7 mouse cellular contexts compared by ENCODE assay signal in genomic region chr13:20182239-20182825, GRCm38 (mm10).
DNase-seq lines count a peak whose midpoint lies in the region; ATAC-seq and TF ChIP-seq lines count a peak whose summit lies in the region.

No protein-coding gene starts in this region.

- no peak for TF ChIP-seq CTCF in lung, embryonic 14.5 days (IDR thresholded peaks at IDR 0.05; ENCODE audit: low read depth)
- TF ChIP-seq CTCF in cortical plate, adult 2 months (IDR thresholded peaks at IDR 0.05; ENCODE audit: extremely low read depth, insufficient read depth, low read length) = no peak

- H3K27ac ChIP-seq in lung, embryonic 14.5 days (ENCODE audit: low read depth) = peak overlapping the region; percentile 82
- peak overlapping the region; percentile 72; the same call in 1 of the 2 replicates for H3K27ac ChIP-seq in cortical plate, adult 2 months (ENCODE audit: insufficient read depth, low read length)
- peak overlapping the region; percentile 57 for H3K27ac ChIP-seq in heart, embryonic 15.5 days
- peak overlapping the region; percentile 56; the same call in 1 of the 2 replicates for H3K27ac ChIP-seq in limb, embryonic 10.5 days

- no peak overlapping the region; the same call in 1 of the 2 replicates for H3K9ac ChIP-seq in lung, embryonic 14.5 days
- no peak overlapping the region for H3K9ac ChIP-seq in heart, embryonic 15.5 days

- H3K4me3 ChIP-seq in lung, embryonic 14.5 days (ENCODE audit: low read depth, low read length) = no peak overlapping the region
- no peak overlapping the region for H3K4me3 ChIP-seq in cortical plate, adult 2 months (ENCODE audit: insufficient read depth, low read length)
- H3K4me3 ChIP-seq in heart, embryonic 15.5 days = no peak overlapping the region
- H3K4me3 ChIP-seq in limb, embryonic 10.5 days = no peak overlapping the region

- H3K27me3 ChIP-seq in lung, embryonic 14.5 days (ENCODE audit: insufficient read depth, low read length) = no peaks in the 10 kb centered on the region
- no peaks in the 10 kb centered on the region for H3K27me3 ChIP-seq in heart, embryonic 15.5 days
- no peaks in the 10 kb centered on the region for H3K27me3 ChIP-seq in limb, embryonic 10.5 days (ENCODE audit: low read depth, poor library complexity, severe bottlenecking)

- WGBS in lung, embryonic 14.5 days = 60% methylated on average over 6 of the region's 6 CpGs
- WGBS in heart, embryonic 15.5 days = 84% methylated on average over 6 of the region's 6 CpGs
- 71% methylated on average over 6 of the region's 6 CpGs for WGBS in limb, embryonic 10.5 days

- H3K4me1 ChIP-seq in lung, embryonic 14.5 days (ENCODE audit: insufficient read depth) = peaks cover 28% of the 10 kb centered on the region
- peaks cover 6% of the 10 kb centered on the region; the same call in 1 of the 2 replicates for H3K4me1 ChIP-seq in cortical plate, adult 2 months (ENCODE audit: control insufficient read depth, insufficient read depth, low read length)
- peaks cover 21% of the 10 kb centered on the region for H3K4me1 ChIP-seq in heart, embryonic 15.5 days (replicated peaks)
- H3K4me1 ChIP-seq in limb, embryonic 10.5 days = peaks cover 35% of the 10 kb centered on the region

- H3K4me2 ChIP-seq in lung, embryonic 14.5 days = 0 out of 2 replicates have a peak overlapping the region, but pooled peaks have one; percentile 11
- H3K4me2 ChIP-seq in heart, embryonic 15.5 days = no peak overlapping the region

- ATAC-seq in lung, embryonic 14.5 days (ENCODE audit: insufficient read depth) = peak; percentile 85; the same call in 1 of the 2 replicates
- ATAC-seq in heart, embryonic 15.5 days (replicated peaks; ENCODE audit: insufficient number of reproducible peaks, insufficient read depth, low FRiP score, low read depth) = peak; percentile 56; the same call in 1 of the 2 replicates

- H3K9me3 ChIP-seq in lung, embryonic 14.5 days (ENCODE audit: low read depth, low read length) = no peaks in the 10 kb centered on the region
- no peaks in the 10 kb centered on the region for H3K9me3 ChIP-seq in heart, embryonic 15.5 days (replicated peaks)
- H3K9me3 ChIP-seq in limb, embryonic 10.5 days (replicated peaks) = no peaks in the 10 kb centered on the region

- TF ChIP-seq POLR2A in cortical plate, adult 2 months (IDR thresholded peaks at IDR 0.05; ENCODE audit: extremely low read depth, insufficient read depth, low read length) = no peak

- H3K36me3 ChIP-seq in lung, embryonic 14.5 days (ENCODE audit: insufficient read depth) = no peaks in the 10 kb centered on the region
- no peaks in the 10 kb centered on the region for H3K36me3 ChIP-seq in heart, embryonic 15.5 days
- no peaks in the 10 kb centered on the region for H3K36me3 ChIP-seq in limb, embryonic 10.5 days

- DNase-seq in lung, embryonic 14.5 days = peak; percentile 80
- no peak for DNase-seq in lung, postnatal 36 days
- no peak for DNase-seq in limb, embryonic 10.5 days (ENCODE audit: low spot score)
- DNase-seq in urinary bladder, adult 18-20 months (ENCODE audit: low spot score in 2 of 2) = no peak
- no peak for DNase-seq in frontal cortex, postnatal 25 days (ENCODE audit: low spot score in 2 of 2)
